Mouse (Mus musculus) embryonic stem cell, embryonic (primary cell): ENCODE data around the gene Map4.

Experiments used
- CTCF ChIA-PET, 4 experiments: fragments of 300-600 bp in 2 of 4; fragments of 350-600 bp in 2 of 4; sonication (Branson Sonifier 250); formaldehyde crosslinking; loops; one replicate each; lab custom pipeline; 2022; ENCODE audit warnings: inconsistent platforms in 2 of 4; lab: Charles Lee
- POLR2A ChIA-PET, 4 experiments: fragments of 300-600 bp in 2 of 4; fragments of 350-600 bp in 2 of 4; sonication (Branson Sonifier 250); formaldehyde crosslinking; loops; one replicate each; lab custom pipeline; 2022; ENCODE audit warnings: antibody characterized with exemption in 4 of 4, inconsistent platforms in 1 of 4; lab: Charles Lee

Gene Map4

GRCm38 (mm10) chr9:109907300-109907699 is 24.0 kb upstream of the Map4 start:
- CTCF ChIA-PET: interaction anchor here in 1 of 4 experiments (1.4 kb wide), 1 partner anchor 24 kb away, joined by 3 read pairs; the partner anchor contains the start of gene Map4
- POLR2A ChIA-PET: interaction anchor here (1.2 to 24.3 kb wide), 13 partner anchors 4 to 36 kb away, joined by 3 to 484 read pairs (median 6); partner anchors contain the start of genes Cdc25a (in 1 of the 4) and Map4 (in 1 of the 4)

- ChIA-PET POLR2A (interaction anchor here (0.6 to 24.3 kb wide), 18 partner anchors 3 to 39 kb away, joined by 3 to 484 read pairs (median 4); partner anchors contain the start of genes Cdc25a (in 1 of the 4) and Map4 (in 1 of the 4)), CTCF (interaction anchor here in 1 of 4 experiments (0.6 to 1.4 kb wide), 3 partner anchors 13 to 23 kb away, joined by 3 to 6 read pairs (median 3); partner anchors contain the start of gene Map4)
These were observed 23.3 kb upstream of the Map4 start for GRCm38 (mm10) chr9:109907774-109908465.

- ChIA-PET POLR2A (interaction anchor here (0.6 to 24.3 kb wide), 10 partner anchors 2 to 26 kb away, joined by 3 to 484 read pairs (median 4); partner anchors contain the start of gene Map4 (in 1 of the 4)), CTCF (interaction anchor here in 1 of 4 experiments (1.2 kb wide), 1 partner anchor 15 kb away, joined by 6 read pairs; no protein-coding TSS in a partner anchor)
These were observed 22.2 kb upstream of the Map4 start for GRCm38 (mm10) chr9:109909102-109909501.

GRCm38 (mm10) chr9:109909926-109910325 is 21.3 kb upstream of the Map4 start:
- CTCF ChIA-PET: no interaction called here
- POLR2A ChIA-PET: interaction anchor here in 3 of 4 experiments (0.6 to 24.3 kb wide), 7 partner anchors 10 to 25 kb away, joined by 3 to 484 read pairs (median 4); partner anchors contain the start of gene Map4 (in 1 of the 3)

- ChIA-PET POLR2A (interaction anchor here (0.5 to 24.3 kb wide), 17 partner anchors 9 to 218 kb away, joined by 3 to 484 read pairs (median 4); partner anchors contain the start of gene Map4 (in 2 of the 4)), CTCF (interaction anchor here in 3 of 4 experiments (0.5 to 0.7 kb wide), 3 partner anchors 11 to 25 kb away, joined by 3 to 5 read pairs (median 3); no protein-coding TSS in a partner anchor)
These were observed 19.5 kb upstream of the Map4 start for GRCm38 (mm10) chr9:109911779-109912178.

GRCm38 (mm10) chr9:109914269-109914926 is 16.9 kb upstream of the Map4 start:
- CTCF ChIA-PET: interaction anchor here (0.5 to 2.6 kb wide), 9 partner anchors 8 to 215 kb away, joined by 3 to 11 read pairs (median 3); no protein-coding TSS in a partner anchor
- POLR2A ChIA-PET: interaction anchor here in 3 of 4 experiments (0.5 to 24.3 kb wide), 19 partner anchors 8 to 316 kb away, joined by 3 to 484 read pairs (median 5); partner anchors contain the start of genes Map4 (in 2 of the 3) and Cdc25a (in 1 of the 3)

- ChIA-PET POLR2A (interaction anchor here (0.6 to 24.3 kb wide), 10 partner anchors 14 to 224 kb away, joined by 3 to 484 read pairs (median 4); partner anchors contain the start of gene Map4 (in 1 of the 4)), CTCF (interaction anchor here in 3 of 4 experiments (0.5 to 2.1 kb wide), 7 partner anchors 15 to 858 kb away, joined by 3 to 11 read pairs (median 4); partner anchors contain the start of gene Trex1 (in 1 of the 3))
These were observed 13.3 kb upstream of the Map4 start for GRCm38 (mm10) chr9:109917931-109918330.

GRCm38 (mm10) chr9:109929131-109929530 is 2.1 kb upstream of the Map4 start:
- ChIA-PET CTCF (no interaction called here), POLR2A (interaction anchor here in 2 of 4 experiments (0.6 to 18.0 kb wide), 8 partner anchors 12 to 72 kb away, joined by 3 to 232 read pairs (median 8); no protein-coding TSS in a partner anchor)

GRCm38 (mm10) chr9:109930063-109930462 is 1.2 kb upstream of the Map4 start:
- POLR2A ChIA-PET: interaction anchor here in 3 of 4 experiments (0.8 to 18.0 kb wide), 19 partner anchors 8 to 191 kb away, joined by 3 to 232 read pairs (median 6); partner anchors contain the start of genes Dhx30 (in 1 of the 3) and Smarcc1 (in 1 of the 3)
- CTCF ChIA-PET: interaction anchor here in 2 of 4 experiments (1.0 to 1.1 kb wide), 2 partner anchors 8 to 16 kb away, joined by 3 read pairs; no protein-coding TSS in a partner anchor

GRCm38 (mm10) chr9:109930752-109931151 is 508 bp upstream of the Map4 start:
- ChIA-PET CTCF (interaction anchor here in 3 of 4 experiments (0.6 to 1.1 kb wide), 5 partner anchors 8 to 55 kb away, joined by 3 to 6 read pairs (median 3); no protein-coding TSS in a partner anchor), POLR2A (interaction anchor here (0.6 to 18.0 kb wide), 63 partner anchors 8 to 1414 kb away, joined by 3 to 232 read pairs (median 5); partner anchors contain the start of genes Dhx30 (in 2 of the 4), Smarcc1 (in 2 of the 4), Cdc25a (in 1 of the 4) and Nme6 (in 1 of the 4))

- ChIA-PET CTCF (interaction anchor here in 1 of 4 experiments (1.3 to 1.7 kb wide), 2 partner anchors 38 to 40 kb away, joined by 6 read pairs; no protein-coding TSS in a partner anchor), POLR2A (interaction anchor here in 3 of 4 experiments (0.6 to 18.0 kb wide), 27 partner anchors 11 to 199 kb away, joined by 3 to 232 read pairs (median 5); no protein-coding TSS in a partner anchor)
These were observed 1.1 kb downstream of the Map4 start for GRCm38 (mm10) chr9:109932361-109932755.

- ChIA-PET CTCF (interaction anchor here in 3 of 4 experiments (0.7 to 1.7 kb wide), 4 partner anchors 38 to 160 kb away, joined by 3 to 6 read pairs (median 5); no protein-coding TSS in a partner anchor), POLR2A (interaction anchor here in 3 of 4 experiments (0.6 to 18.0 kb wide), 34 partner anchors 10 to 198 kb away, joined by 3 to 232 read pairs (median 4); partner anchors contain the start of gene Cdc25a (in 1 of the 3))
These were observed 1.6 kb downstream of the Map4 start for GRCm38 (mm10) chr9:109932756-109933375.

- POLR2A ChIA-PET: interaction anchor here in 3 of 4 experiments (0.6 to 18.0 kb wide), 17 partner anchors 8 to 384 kb away, joined by 3 to 232 read pairs (median 5); partner anchors contain the start of gene Map4 (in 1 of the 3)
These were observed 8.1 kb downstream of the Map4 start for GRCm38 (mm10) chr9:109939401-109939800.

GRCm38 (mm10) chr9:109942796-109943195 is 11.5 kb downstream of the Map4 start:
- CTCF ChIA-PET: interaction anchor here in 1 of 4 experiments (1.2 kb wide), 1 partner anchor 50 kb away, joined by 3 read pairs; no protein-coding TSS in a partner anchor
- POLR2A ChIA-PET: interaction anchor here in 2 of 4 experiments (0.6 to 2.3 kb wide), 6 partner anchors 10 to 48 kb away, joined by 3 to 8 read pairs (median 4); partner anchors contain the start of gene Map4 (in 1 of the 2)

More at GRCm38 (mm10) chr9:109939401-109939800, 8.1 kb downstream of the Map4 start:
- CTCF ChIA-PET: interaction anchor here (0.6 to 2.5 kb wide), 9 partner anchors 28 to 488 kb away, joined by 3 to 14 read pairs (median 6); no protein-coding TSS in a partner anchor

GRCm38 (mm10) chr9:109944712-109945111 is 13.5 kb downstream of the Map4 start:
- ChIA-PET CTCF (interaction anchor here in 1 of 4 experiments (0.6 to 0.7 kb wide), 2 partner anchors 50 to 52 kb away, joined by 3 read pairs; no protein-coding TSS in a partner anchor), POLR2A (interaction anchor here (0.6 to 1.6 kb wide), 8 partner anchors 9 to 174 kb away, joined by 3 to 5 read pairs (median 4); partner anchors contain the start of gene Map4 (in 2 of the 4))

GRCm38 (mm10) chr9:109948546-109948945 is 17.3 kb downstream of the Map4 start:
- POLR2A ChIA-PET: interaction anchor here in 3 of 4 experiments (0.6 to 3.5 kb wide), 5 partner anchors 8 to 67 kb away, joined by 4 to 10 read pairs (median 5); no protein-coding TSS in a partner anchor

More at GRCm38 (mm10) chr9:109948546-109948945, 17.3 kb downstream of the Map4 start:
- CTCF ChIA-PET: interaction anchor here in 2 of 4 experiments (0.6 kb wide), 2 partner anchors 583 to 874 kb away, joined by 4 to 8 read pairs; partner anchors contain the start of gene Atrip (in 1 of the 2)
